Mouse (Mus musculus): Measurements from ENCODE around the gene Zfp292.
A peak's percentile ranks its signal among the peaks of the same experiment; 100 is the strongest.
"Not testable (repeated sequence)": the region's sequence is repeated elsewhere in the genome, so short reads cannot be mapped to it uniquely, and the experiment has no call there.

The Zfp292 gene

DNA sequence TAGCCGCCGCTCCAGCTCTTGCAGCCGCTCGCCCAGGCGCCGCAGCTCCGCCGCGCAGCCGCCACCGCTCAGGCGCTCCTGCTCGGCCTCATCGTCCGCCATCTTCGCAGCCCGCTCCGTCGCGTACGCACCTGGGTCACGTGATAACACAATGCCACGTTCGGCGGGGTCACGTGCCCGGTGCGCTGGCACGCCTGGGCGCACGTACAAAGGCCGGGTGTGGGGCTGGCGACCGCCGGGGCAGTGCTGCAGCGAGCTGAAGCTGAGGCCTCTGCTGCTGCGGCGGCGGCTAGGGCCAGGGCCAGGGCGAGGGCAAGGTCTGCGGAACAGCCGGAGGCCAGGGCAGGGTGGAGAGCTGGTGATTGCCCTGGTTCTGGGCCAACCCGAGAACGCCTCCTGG, at the start of gene Zfp292:
TSS of gene Zfp292 (minus strand) at position 143 of the 400 bp plus-strand sequence.
- peak; percentile 92 for DNase-seq (ENCODE audit: low read depth)

GRCm38 (mm10) chr4:34928386-34928785, 45.6 kb upstream of the Zfp292 start:
- DNase-seq (ENCODE audit: low read depth), result not testable (repeated sequence)

DNA sequence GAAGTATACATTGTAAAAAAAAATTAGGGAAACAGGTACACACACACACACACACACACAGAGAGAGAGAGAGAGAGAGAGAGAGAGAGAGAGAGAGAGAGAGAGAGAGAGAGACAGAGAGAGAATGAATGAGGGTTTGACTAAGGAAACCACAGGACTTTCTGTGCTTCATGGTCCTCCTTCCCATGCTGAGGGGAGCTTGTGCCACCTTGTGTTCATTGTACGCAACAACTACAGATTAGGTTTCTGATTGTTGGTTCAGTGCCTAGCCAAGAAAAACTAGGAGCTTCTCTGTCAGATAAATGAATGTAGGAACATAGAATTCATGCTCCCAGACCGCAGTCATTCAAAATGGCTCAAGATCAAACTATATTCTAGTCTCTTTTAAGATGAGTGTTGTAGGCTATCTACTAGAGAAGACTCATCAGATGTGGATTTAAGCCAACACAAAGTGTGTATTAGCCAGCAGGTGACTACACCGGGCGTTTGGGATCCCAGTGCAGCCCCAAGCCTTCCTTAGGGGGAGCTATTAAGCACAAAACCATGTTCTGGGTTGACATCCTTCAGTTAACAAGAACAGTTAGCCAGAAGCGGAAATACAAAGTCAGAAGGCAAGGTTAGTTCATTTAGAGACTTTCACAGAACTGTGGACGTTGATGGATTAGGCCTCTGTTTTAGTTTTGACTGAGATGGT, 39.6 kb upstream of the Zfp292 start:
- DNase-seq (ENCODE audit: low read depth), result peak; percentile 71

- no peak for DNase-seq (ENCODE audit: low read depth)
Measured at GRCm38 (mm10) chr4:34917400-34917799, 34.6 kb upstream of the Zfp292 start.

GRCm38 (mm10) chr4:34912171-34912570, 29.4 kb upstream of the Zfp292 start:
- DNase-seq (ENCODE audit: low read depth), result no peak

- no peak for DNase-seq (ENCODE audit: low read depth)
Measured at GRCm38 (mm10) chr4:34911401-34911800, 28.6 kb upstream of the Zfp292 start.

DNA sequence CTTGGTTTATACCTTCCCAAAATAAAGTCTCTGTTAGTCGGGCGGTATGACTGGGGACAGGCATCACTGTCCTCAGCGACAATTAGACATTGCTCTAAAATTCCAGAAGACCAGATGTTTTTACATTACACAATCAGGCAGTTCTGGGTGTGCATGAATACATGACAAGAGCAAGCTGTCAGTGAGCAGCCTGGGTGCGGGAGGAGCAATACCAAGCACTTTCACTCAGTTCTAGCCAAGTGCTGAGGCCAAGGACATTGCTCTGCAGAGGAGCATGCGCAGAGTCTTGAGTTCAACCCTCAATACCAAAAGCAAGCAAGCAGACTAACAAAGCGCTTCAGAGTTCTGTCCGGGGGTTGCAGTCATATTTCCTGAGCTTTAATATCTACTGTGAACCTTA, 25.4 kb upstream of the Zfp292 start:
- DNase-seq (ENCODE audit: low read depth), result no peak

DNA sequence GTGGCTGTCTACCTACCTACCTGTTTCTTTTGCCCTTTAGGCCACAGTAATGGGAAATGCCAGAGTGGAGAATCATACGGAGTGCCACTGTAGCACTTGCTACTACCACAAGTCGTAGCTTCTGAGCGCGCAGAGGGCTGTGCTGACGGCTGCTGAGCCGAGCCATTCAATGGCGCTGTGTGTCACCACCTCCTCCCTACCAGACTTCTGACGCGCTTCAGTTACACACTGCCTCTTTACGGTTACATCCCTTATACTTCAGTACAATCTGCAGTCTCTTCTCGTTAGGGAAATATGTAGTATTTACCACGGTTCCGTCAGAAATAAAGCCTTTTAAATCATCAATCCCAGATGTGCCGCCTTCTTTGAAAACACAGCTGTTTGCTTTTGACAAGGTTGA, 24.3 kb upstream of the Zfp292 start:
- DNase-seq (ENCODE audit: low read depth), result no peak

DNA sequence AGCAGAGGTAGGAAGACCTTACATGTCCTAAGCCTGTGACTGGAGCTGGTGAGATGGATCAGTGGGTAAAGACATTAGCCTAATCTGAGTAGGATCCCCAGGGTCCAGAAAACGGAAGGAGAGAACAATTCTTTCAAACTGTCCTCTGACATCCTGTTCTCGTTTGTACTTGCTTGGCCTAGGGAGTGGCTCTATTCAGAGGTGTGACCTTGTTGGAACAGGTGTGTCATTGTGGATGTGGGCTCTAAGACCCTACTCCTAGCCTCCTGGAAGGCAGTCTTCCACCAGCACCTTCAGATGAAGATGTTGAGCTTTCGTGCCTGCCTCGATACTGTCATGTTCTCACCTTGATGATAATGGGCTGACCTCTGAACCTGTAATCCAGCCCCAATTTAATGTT, 23.4 kb upstream of the Zfp292 start:
- no peak for DNase-seq (ENCODE audit: low read depth)

DNA sequence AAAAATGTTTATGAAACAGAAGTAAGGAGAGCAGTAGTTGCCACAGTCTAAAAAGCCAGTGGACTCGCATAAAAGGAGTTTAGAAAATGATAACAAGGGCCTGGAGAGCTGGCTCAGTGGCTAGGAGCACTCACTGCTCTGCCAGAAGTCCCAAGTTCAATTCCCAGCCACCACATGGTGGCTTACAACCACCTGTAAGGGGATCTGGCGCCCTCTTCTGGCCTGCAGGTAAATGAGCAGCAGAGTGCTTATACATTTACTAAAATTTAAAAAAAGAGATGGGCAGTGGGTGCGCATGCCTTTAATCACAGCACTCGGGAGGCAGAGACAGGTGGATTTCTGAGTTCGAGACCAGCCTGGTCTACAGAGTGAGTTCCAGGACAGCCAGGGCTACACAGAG, 22.6 kb upstream of the Zfp292 start:
- DNase-seq (ENCODE audit: low read depth), result peak; percentile 54

DNA sequence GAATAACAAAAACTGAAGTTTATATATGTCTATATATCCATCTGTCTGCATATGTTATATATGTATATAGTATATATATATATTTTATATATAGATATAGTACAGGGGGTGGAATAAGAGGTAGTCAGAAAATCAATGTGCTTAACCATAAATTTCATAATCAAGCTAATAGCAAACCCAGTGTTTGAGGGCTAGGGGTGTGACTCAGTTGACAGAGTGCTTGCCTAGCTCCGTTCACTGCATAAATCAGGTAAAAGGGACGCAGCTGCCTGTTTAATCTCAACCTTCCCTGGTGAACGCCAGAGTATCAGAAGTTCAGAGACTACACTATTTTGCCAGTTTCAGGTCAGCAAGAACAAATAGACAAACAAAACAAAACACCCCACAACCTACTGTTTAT, 18.8 kb upstream of the Zfp292 start:
- not testable (repeated sequence) for DNase-seq (ENCODE audit: low read depth)

DNA sequence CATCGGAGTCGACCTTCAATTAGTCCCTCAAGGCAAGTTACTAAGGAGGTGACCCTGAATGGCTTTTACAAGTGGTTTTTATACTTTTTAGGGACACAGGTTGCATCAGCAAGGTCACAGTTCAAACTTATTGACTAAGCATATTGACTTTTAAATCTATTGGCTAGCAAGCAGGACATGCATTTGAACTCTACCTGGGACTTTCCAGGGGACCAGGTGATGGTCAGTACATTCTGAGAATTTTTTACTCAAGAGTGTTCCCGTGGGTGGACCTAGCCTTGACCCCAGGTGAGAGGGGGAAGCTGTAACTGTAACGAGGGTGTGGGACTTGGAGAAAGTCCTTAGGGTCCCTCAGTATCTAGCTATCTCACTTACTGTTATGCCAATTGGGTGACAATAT, 18.4 kb upstream of the Zfp292 start:
- no peak for DNase-seq (ENCODE audit: low read depth)

GRCm38 (mm10) chr4:34900155-34900554, 17.4 kb upstream of the Zfp292 start:
- DNase-seq (ENCODE audit: low read depth), result peak; percentile 12

DNA sequence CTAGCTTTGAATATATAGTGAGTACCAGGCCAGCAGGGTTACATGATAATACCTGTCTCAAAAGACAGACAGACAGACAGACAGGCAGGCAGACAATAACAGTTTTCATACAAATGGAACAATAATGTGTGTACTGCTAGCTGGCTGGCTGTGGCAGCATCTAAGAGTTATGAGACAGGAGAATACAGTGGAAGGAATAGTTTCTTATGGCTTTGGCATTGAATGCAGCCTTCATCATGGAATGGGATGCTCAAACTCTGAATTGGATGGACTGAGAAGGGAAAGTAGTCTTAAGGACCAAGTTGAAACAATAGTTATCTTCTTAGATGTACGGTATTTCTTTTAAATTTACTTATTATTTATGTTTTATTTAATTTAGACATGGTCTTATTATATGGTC, 16.6 kb upstream of the Zfp292 start:
- no peak for DNase-seq (ENCODE audit: low read depth)

- DNase-seq (ENCODE audit: low read depth), result no peak
Measured at GRCm38 (mm10) chr4:34898497-34898896, 15.7 kb upstream of the Zfp292 start.

GRCm38 (mm10) chr4:34893479-34893878, 10.7 kb upstream of the Zfp292 start, which contains the start of gene Cga:
Gene Cga, plus strand, starts transcription at chr4:34893779.
- DNase-seq (ENCODE audit: low read depth), result no peak

DNA sequence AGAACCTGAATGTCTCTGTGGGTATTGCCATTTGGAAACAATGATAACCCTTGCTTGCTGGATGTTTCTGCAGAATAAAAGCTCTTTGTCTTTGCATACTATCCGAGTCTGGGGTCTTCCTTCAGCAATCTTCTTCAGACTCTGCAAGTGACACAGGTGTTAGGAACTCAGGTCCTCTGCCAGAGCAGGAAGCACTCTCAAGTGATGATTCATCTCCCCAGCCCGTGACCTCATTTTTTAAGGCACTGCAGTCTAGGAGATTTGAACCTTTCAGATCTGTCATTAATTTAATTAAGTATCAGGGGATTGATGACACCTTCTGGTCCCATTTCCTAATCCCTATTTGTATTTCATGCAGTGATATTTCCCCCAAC, 7.0 kb upstream of the Zfp292 start:
- DNase-seq (ENCODE audit: low read depth), result no peak

DNA sequence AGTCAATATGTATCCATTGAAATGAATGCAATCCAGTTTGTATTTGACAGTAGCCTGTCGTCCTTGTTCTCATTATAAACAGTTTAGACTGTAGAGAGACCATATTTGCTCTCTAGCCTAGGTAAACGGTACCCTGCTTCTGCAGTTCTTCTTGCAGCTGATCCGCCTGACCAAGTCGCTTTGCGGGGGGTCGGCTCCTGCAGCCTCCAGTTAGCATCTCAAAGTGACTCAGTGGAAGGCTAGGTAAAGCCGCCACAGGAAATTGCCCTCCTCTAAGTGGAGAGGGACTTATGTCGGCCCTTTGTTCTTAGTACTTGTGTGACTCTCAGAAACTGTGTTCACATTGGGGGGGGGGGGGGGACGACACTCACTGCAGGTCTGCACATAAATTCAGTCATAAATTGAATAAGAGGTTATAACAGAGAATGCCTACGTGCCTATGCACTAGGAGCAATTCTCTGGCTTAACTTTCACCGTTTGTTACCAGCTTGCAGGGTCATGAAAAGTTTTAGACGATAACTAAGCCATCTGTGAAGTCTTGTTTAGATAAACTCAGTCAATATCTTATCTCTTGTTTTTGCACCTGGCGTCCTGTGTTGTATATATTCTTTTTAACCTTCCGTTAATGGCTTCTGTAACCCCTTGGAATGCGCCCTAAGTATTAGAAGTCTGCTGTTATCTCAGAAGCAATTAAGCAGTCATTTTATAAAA, 6.5 kb upstream of the Zfp292 start:
- peak; percentile 31 for DNase-seq (ENCODE audit: low read depth)

GRCm38 (mm10) chr4:34887295-34887694, 4.5 kb upstream of the Zfp292 start:
- peak; percentile 43 for DNase-seq (ENCODE audit: low read depth)

DNA sequence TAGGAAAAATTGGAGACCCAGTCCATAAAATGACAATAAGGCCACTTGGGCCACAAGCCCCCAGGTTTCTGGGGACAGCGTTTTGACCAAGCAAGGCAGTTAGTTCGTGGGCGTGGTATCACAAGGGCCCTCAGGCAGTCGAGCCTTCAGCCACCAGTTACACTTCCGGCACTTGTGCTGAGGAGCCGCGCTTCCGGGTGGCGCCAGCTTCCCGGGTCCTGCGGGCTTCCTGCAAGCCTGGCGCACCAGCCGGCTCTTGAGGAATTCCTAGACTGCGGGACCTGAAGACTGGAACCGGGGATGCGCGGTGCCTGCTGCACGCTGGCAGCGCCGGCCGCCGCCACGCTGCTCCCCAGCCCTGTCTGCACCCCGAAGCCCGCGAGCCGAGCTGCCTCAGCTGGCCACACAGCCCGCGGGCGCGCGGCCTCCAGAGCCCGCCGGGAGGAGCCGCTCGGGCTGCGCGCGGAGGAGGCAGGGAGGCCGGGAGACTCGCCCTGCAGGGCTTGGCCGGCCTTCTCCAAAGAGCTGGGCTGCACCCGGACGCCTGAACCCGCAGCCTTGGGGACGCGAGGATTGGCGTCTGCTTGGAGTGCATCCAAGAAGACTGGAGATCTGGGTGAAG, 3.8 kb upstream of the Zfp292 start:
- DNase-seq (ENCODE audit: low read depth), result peak; percentile 91

GRCm38 (mm10) chr4:34885631-34886351, 3.0 kb upstream of the Zfp292 start:
- no peak for DNase-seq (ENCODE audit: low read depth)

- no peak for DNase-seq (ENCODE audit: low read depth)
Measured at GRCm38 (mm10) chr4:34883366-34884029, 738 bp upstream of the Zfp292 start.

All from naive thymus-derived CD4-positive, alpha-beta T cell, adult 2 months (primary cell).